Mouse (Mus musculus) myocyte (in vitro differentiated cells): Measurements from ENCODE around the gene P2ry13. TPM values are rescaled to one million over a fixed set of nuclear protein-coding genes. Genes with fewer than 3 reads are reported as not detected.

Experiments
- H3K27me3 ChIP-seq: one replicate; pipeline ENCODE4 v1.6.1; 2011; ENCODE audit not compliant: control insufficient read depth, insufficient read depth, insufficient read length
- H3K36me3 ChIP-seq: one replicate; pipeline ENCODE4 v1.6.1; 2011; ENCODE audit not compliant: control insufficient read depth, insufficient read depth
- H3K4me2 ChIP-seq: one replicate; pipeline ENCODE4 v1.6.1; 2011; ENCODE audit warnings: low read depth, control low read depth
- H3K4me3 ChIP-seq: one replicate; pipeline ENCODE4 v1.5.1; 2011; ENCODE audit warnings: mild to moderate bottlenecking, control low read depth, moderate library complexity
- H3K79me2 ChIP-seq: one replicate; pipeline ENCODE4 v1.6.1; 2011; ENCODE audit not compliant: control insufficient read depth, insufficient read depth
- H3ac ChIP-seq: one replicate; pipeline ENCODE4 v1.6.1; 2011; ENCODE audit not compliant: control insufficient read depth, insufficient read length
- CEBPB ChIP-seq: IDR thresholded peaks from 2 replicates; pipeline ENCODE4 v1.6.1; 2011; ENCODE audit warnings: mild to moderate bottlenecking, moderate library complexity; ENCODE audit not compliant: poor library complexity, insufficient read depth, severe bottlenecking
- E2F4 ChIP-seq: IDR thresholded peaks from one replicate; pipeline ENCODE4 v1.6.1; 2011; ENCODE audit warnings: mild to moderate bottlenecking, control low read depth, moderate library complexity; ENCODE audit not compliant: insufficient read depth
- MAX ChIP-seq: IDR thresholded peaks from one replicate; pipeline ENCODE4 v1.6.1; 2011; ENCODE audit warnings: low read depth, mild to moderate bottlenecking, control low read depth
- MYOD1 ChIP-seq, 3 experiments: IDR thresholded peaks; one replicate each; pipeline ENCODE4 v1.6.1; 2011; ENCODE audit warnings: control low read depth in 2 of 3, low read depth in 2 of 3, mild to moderate bottlenecking in 2 of 3, moderate library complexity in 1 of 3; ENCODE audit not compliant: insufficient read length in 2 of 3, control insufficient read depth in 1 of 3
- MYOG ChIP-seq, 3 experiments: IDR thresholded peaks; one replicate each; pipeline ENCODE4 v1.6.1; 2011; ENCODE audit warnings: control low read depth in 2 of 3, low read depth in 2 of 3, mild to moderate bottlenecking in 2 of 3; ENCODE audit not compliant: insufficient read length in 2 of 3, control insufficient read depth in 1 of 3, insufficient read depth in 1 of 3
- POLR2A ChIP-seq: IDR thresholded peaks from one replicate; pipeline ENCODE4 v1.6.1; 2011; ENCODE audit warnings: low read depth, mild to moderate bottlenecking, control low read depth, moderate library complexity; ENCODE audit not compliant: insufficient read length
- POLR2AphosphoS2 ChIP-seq: IDR thresholded peaks from one replicate; pipeline ENCODE4 v1.6.1; 2011; ENCODE audit warnings: low read depth, control low read depth; ENCODE audit not compliant: insufficient read length
- REST ChIP-seq: IDR thresholded peaks from one replicate; pipeline ENCODE4 v1.6.1; 2011; ENCODE audit warnings: mild to moderate bottlenecking, control low read depth, moderate library complexity; ENCODE audit not compliant: insufficient read depth, insufficient read length
- SRF ChIP-seq: IDR thresholded peaks from one replicate; pipeline ENCODE4 v1.6.1; 2011; ENCODE audit warnings: low read depth; ENCODE audit not compliant: control insufficient read depth, insufficient read length
- TCF12 ChIP-seq: IDR thresholded peaks from one replicate; pipeline ENCODE4 v1.6.1; 2011; ENCODE audit warnings: mild to moderate bottlenecking, control low read depth; ENCODE audit not compliant: poor library complexity, insufficient read depth, severe bottlenecking
- TCF3 ChIP-seq: IDR thresholded peaks from one replicate; pipeline ENCODE4 v1.6.1; 2011; ENCODE audit warnings: low read depth, control low read depth; ENCODE audit not compliant: insufficient read length
- USF1 ChIP-seq: IDR thresholded peaks from one replicate; pipeline ENCODE4 v1.6.1; 2011; ENCODE audit warnings: low read depth, mild to moderate bottlenecking, control low read depth, moderate library complexity
- polyA plus RNA-seq: library from polyadenylated mRNA; unstranded; fragments of >200 nt; fragmentation: generic; extraction: Trizol; gene quantifications from one replicate; pipeline ENCODE4 v1.2.1, GENCODE M21; 2012; ENCODE audit warnings: missing spikeins

Gene P2ry13
- polyA plus RNA-seq, 1 experiment: not detected

- Histone ChIP-seq H3K79me2 (no peaks in the 10 kb centered on the region), H3K4me3 (no peak overlapping the region), H3K4me2 (no peak overlapping the region), H3ac (no peak overlapping the region), H3K27me3 (no peaks in the 10 kb centered on the region), H3K36me3 (no peaks in the 10 kb centered on the region)
- TF ChIP-seq MYOD1 (IDR thresholded peaks at IDR 0.05; ENCODE audit: control insufficient read depth in 1 of 3, insufficient read length in 2 of 3, low read depth in 2 of 3) (no peak), CEBPB (no peak), SRF (no peak), E2F4 (no peak), TCF3 (no peak), TCF12 (no peak), POLR2A (no peak), REST (no peak), MAX (no peak)
These were observed 33.8 kb downstream of the P2ry13 start for GRCm38 (mm10) chr3:59176871-59177270.

GRCm38 (mm10) chr3:59175234-59175633 is 35.4 kb downstream of the P2ry13 start:
- Histone ChIP-seq H3K36me3 (no peaks in the 10 kb centered on the region), H3K27me3 (no peaks in the 10 kb centered on the region), H3K79me2 (no peaks in the 10 kb centered on the region), H3ac (no peak overlapping the region), H3K4me3 (no peak overlapping the region), H3K4me2 (no peak overlapping the region)
- TF ChIP-seq MYOG (IDR thresholded peaks at IDR 0.05; ENCODE audit: control insufficient read depth in 1 of 3, insufficient read depth in 1 of 3, insufficient read length in 2 of 3, low read depth in 2 of 3) (no peak), POLR2AphosphoS2 (no peak), REST (no peak), MYOD1 (IDR thresholded peaks at IDR 0.05; ENCODE audit: control insufficient read depth in 1 of 3, insufficient read length in 2 of 3, low read depth in 2 of 3) (no peak), TCF12 (no peak), SRF (no peak), E2F4 (no peak), MAX (no peak), TCF3 (no peak), USF1 (no peak), CEBPB (no peak), POLR2A (no peak)

GRCm38 (mm10) chr3:59174426-59175154 is 36.1 kb downstream of the P2ry13 start:
- H3K79me2 ChIP-seq: no peaks in the 10 kb centered on the region
- no peak overlapping the region for H3K4me3 ChIP-seq
- H3K4me2 ChIP-seq: no peak overlapping the region
- H3K27me3 ChIP-seq: no peaks in the 10 kb centered on the region
- H3ac ChIP-seq: no peak overlapping the region
- H3K36me3 ChIP-seq: no peaks in the 10 kb centered on the region
- TF ChIP-seq POLR2A (no peak), TCF12 (no peak), USF1 (no peak), MYOG (IDR thresholded peaks at IDR 0.05; ENCODE audit: control insufficient read depth in 1 of 3, insufficient read depth in 1 of 3, insufficient read length in 2 of 3, low read depth in 2 of 3) (no peak), MAX (no peak), TCF3 (no peak), MYOD1 (IDR thresholded peaks at IDR 0.05; ENCODE audit: control insufficient read depth in 1 of 3, insufficient read length in 2 of 3, low read depth in 2 of 3) (no peak), POLR2AphosphoS2 (no peak), CEBPB (no peak), SRF (no peak), E2F4 (no peak), REST (no peak)

GRCm38 (mm10) chr3:59169921-59170627 is 40.6 kb downstream of the P2ry13 start:
- H3K36me3 ChIP-seq: no peaks in the 10 kb centered on the region
- H3K27me3 ChIP-seq: no peaks in the 10 kb centered on the region
- no peak overlapping the region for H3K4me3 ChIP-seq
- no peaks in the 10 kb centered on the region for H3K79me2 ChIP-seq
- H3ac ChIP-seq: no peak overlapping the region
- no peak overlapping the region for H3K4me2 ChIP-seq
- TF ChIP-seq POLR2AphosphoS2 (no peak), MYOG (IDR thresholded peaks at IDR 0.05; ENCODE audit: control insufficient read depth in 1 of 3, insufficient read depth in 1 of 3, insufficient read length in 2 of 3, low read depth in 2 of 3) (no peak), E2F4 (no peak), CEBPB (no peak), TCF12 (no peak), MAX (no peak), REST (no peak), SRF (no peak), USF1 (no peak), TCF3 (no peak), POLR2A (no peak), MYOD1 (IDR thresholded peaks at IDR 0.05; ENCODE audit: control insufficient read depth in 1 of 3, insufficient read length in 2 of 3, low read depth in 2 of 3) (no peak)
